Mouse (Mus musculus): ENCODE measurements around the gene St8sia1. TPM values are rescaled to one million over a fixed set of nuclear protein-coding genes. Genes with fewer than 3 reads are reported as not detected.

Gene St8sia1
- polyA plus RNA-seq, 1 experiment from 2014 or later: 0.09 TPM

GRCm38 (mm10) chr6:142888970-142889740 lies 75.1 kb downstream of the St8sia1 start:
- Histone ChIP-seq H3K9me3 (replicated peaks) (no peaks in the 10 kb centered on the region), H3K27me3 (no peaks in the 10 kb centered on the region), H3K4me2 (no peak overlapping the region), H3K9ac (no peak overlapping the region), H3K36me3 (no peaks in the 10 kb centered on the region), H3K27ac (no peak overlapping the region; the same call in 1 of the 2 replicates), H3K4me3 (replicated peaks) (no peak overlapping the region), H3K4me1 (replicated peaks) (peaks cover 40% of the 10 kb centered on the region)
- DNase-seq (no peak), ATAC-seq (ENCODE audit: low read depth) (no peak)
- 73% methylated on average over 9 of the region's 9 CpGs for WGBS (ENCODE audit: insufficient replicate concordance)

- WGBS (ENCODE audit: insufficient replicate concordance): 68% methylated on average over 6 of the region's 6 CpGs
These were observed 75.9 kb downstream of the St8sia1 start for GRCm38 (mm10) chr6:142888346-142888745.

GRCm38 (mm10) chr6:142887375-142887774 lies 76.9 kb downstream of the St8sia1 start:
- no peak overlapping the region for H3K4me2 ChIP-seq
- ATAC-seq (ENCODE audit: low read depth) (no peak), DNase-seq (no peak)
- peaks cover 43% of the 10 kb centered on the region for H3K4me1 ChIP-seq (replicated peaks)
- no peak overlapping the region for H3K27ac ChIP-seq
- WGBS (ENCODE audit: insufficient replicate concordance): 33% methylated on average over 1 of the region's 1 CpGs
- H3K9me3 ChIP-seq (replicated peaks): no peaks in the 10 kb centered on the region
- no peak overlapping the region for H3K9ac ChIP-seq
- no peaks in the 10 kb centered on the region for H3K36me3 ChIP-seq
- no peak overlapping the region for H3K4me3 ChIP-seq (replicated peaks)
- no peaks in the 10 kb centered on the region for H3K27me3 ChIP-seq

More at GRCm38 (mm10) chr6:142888346-142888745, 75.9 kb downstream of the St8sia1 start:
- Histone ChIP-seq H3K36me3 (no peaks in the 10 kb centered on the region), H3K27ac (no peak overlapping the region), H3K4me2 (no peak overlapping the region), H3K9ac (no peak overlapping the region), H3K4me3 (replicated peaks) (no peak overlapping the region), H3K4me1 (replicated peaks) (peaks cover 43% of the 10 kb centered on the region), H3K27me3 (no peaks in the 10 kb centered on the region), H3K9me3 (replicated peaks) (no peaks in the 10 kb centered on the region)
- no peak for ATAC-seq (ENCODE audit: low read depth)
- no peak for DNase-seq

GRCm38 (mm10) chr6:142885364-142886154 lies 78.7 kb downstream of the St8sia1 start:
- H3K27ac ChIP-seq: no peak overlapping the region
- peaks cover 27% of the 10 kb centered on the region for H3K4me1 ChIP-seq (replicated peaks)
- ATAC-seq (ENCODE audit: low read depth) (peak; percentile 28; the same call in 1 of the 2 replicates), DNase-seq (no peak)
- no peaks in the 10 kb centered on the region for H3K9me3 ChIP-seq (replicated peaks)
- whole genome bisulfite sequencing (ENCODE audit: insufficient replicate concordance): 74% methylated on average over 11 of the region's 11 CpGs
- no peaks in the 10 kb centered on the region for H3K36me3 ChIP-seq
- H3K9ac ChIP-seq: no peak overlapping the region
- H3K4me2 ChIP-seq: no peak overlapping the region
- H3K4me3 ChIP-seq (replicated peaks): no peak overlapping the region
- no peaks in the 10 kb centered on the region for H3K27me3 ChIP-seq

GRCm38 (mm10) chr6:142884128-142884527 lies 80.1 kb downstream of the St8sia1 start:
- H3K36me3 ChIP-seq: no peaks in the 10 kb centered on the region
- H3K27me3 ChIP-seq: no peaks in the 10 kb centered on the region
- no peaks in the 10 kb centered on the region for H3K9me3 ChIP-seq (replicated peaks)
- no peak overlapping the region for H3K9ac ChIP-seq
- ATAC-seq (ENCODE audit: low read depth) (peak; percentile 81), DNase-seq (peak; percentile 30)
- WGBS (ENCODE audit: insufficient replicate concordance): 36% methylated on average over 9 of the region's 9 CpGs
- H3K4me2 ChIP-seq: no peak overlapping the region
- H3K4me1 ChIP-seq (replicated peaks): peaks cover 20% of the 10 kb centered on the region
- no peak overlapping the region for H3K27ac ChIP-seq
- H3K4me3 ChIP-seq (replicated peaks): no peak overlapping the region

GRCm38 (mm10) chr6:142880849-142881470 lies 83.3 kb downstream of the St8sia1 start:
- Histone ChIP-seq H3K4me3 (replicated peaks) (no peak overlapping the region), H3K4me1 (replicated peaks) (peaks cover 26% of the 10 kb centered on the region), H3K27me3 (no peaks in the 10 kb centered on the region), H3K9me3 (replicated peaks) (no peaks in the 10 kb centered on the region), H3K9ac (no peak overlapping the region), H3K36me3 (no peaks in the 10 kb centered on the region), H3K27ac (no peak overlapping the region), H3K4me2 (no peak overlapping the region)
- DNase-seq (no peak), ATAC-seq (ENCODE audit: low read depth) (no peak)
- 76% methylated on average over 8 of the region's 8 CpGs for WGBS (ENCODE audit: insufficient replicate concordance)

GRCm38 (mm10) chr6:142878744-142879701 lies 85.2 kb downstream of the St8sia1 start:
- Histone ChIP-seq H3K9me3 (replicated peaks) (no peaks in the 10 kb centered on the region), H3K36me3 (no peaks in the 10 kb centered on the region), H3K4me1 (replicated peaks) (peaks cover 18% of the 10 kb centered on the region), H3K27me3 (no peaks in the 10 kb centered on the region), H3K4me2 (peak overlapping the region; percentile 17; the same call in 1 of the 2 replicates), H3K4me3 (replicated peaks) (no peak overlapping the region), H3K27ac (no peak overlapping the region), H3K9ac (no peak overlapping the region)
- ATAC-seq (ENCODE audit: low read depth) (peak; percentile 5; the same call in 1 of the 2 replicates), DNase-seq (no peak)
- 14% methylated on average over 15 of the region's 15 CpGs for WGBS (ENCODE audit: insufficient replicate concordance)

- no peak overlapping the region for H3K27ac ChIP-seq
- H3K9me3 ChIP-seq (replicated peaks): no peaks in the 10 kb centered on the region
- H3K9ac ChIP-seq: no peak overlapping the region
- 72% methylated on average over 6 of the region's 6 CpGs for WGBS (ENCODE audit: insufficient replicate concordance)
- peaks cover 17% of the 10 kb centered on the region for H3K4me1 ChIP-seq (replicated peaks)
- H3K27me3 ChIP-seq: no peaks in the 10 kb centered on the region
- ATAC-seq (ENCODE audit: low read depth) (no peak), DNase-seq (no peak)
- no peaks in the 10 kb centered on the region for H3K36me3 ChIP-seq
- no peak overlapping the region for H3K4me2 ChIP-seq
- H3K4me3 ChIP-seq (replicated peaks): no peak overlapping the region
These were observed 87.0 kb downstream of the St8sia1 start for GRCm38 (mm10) chr6:142877221-142877620.

- DNase-seq: no peak
These were observed 87.9 kb downstream of the St8sia1 start for GRCm38 (mm10) chr6:142876279-142876899.

GRCm38 (mm10) chr6:142873795-142874563 lies 90.3 kb downstream of the St8sia1 start:
- DNase-seq (no peak), ATAC-seq (ENCODE audit: low read depth) (peak; percentile 77)
- 66% methylated on average over 11 of the region's 11 CpGs for WGBS (ENCODE audit: insufficient replicate concordance)

More at GRCm38 (mm10) chr6:142876279-142876899, 87.9 kb downstream of the St8sia1 start:
- no peak overlapping the region for H3K4me2 ChIP-seq
- H3K27me3 ChIP-seq: no peaks in the 10 kb centered on the region
- H3K4me1 ChIP-seq (replicated peaks): peaks cover 17% of the 10 kb centered on the region
- H3K9me3 ChIP-seq (replicated peaks): no peaks in the 10 kb centered on the region
- no peak overlapping the region for H3K4me3 ChIP-seq (replicated peaks)
- WGBS (ENCODE audit: insufficient replicate concordance): 44% methylated on average over 8 of the region's 8 CpGs
- no peaks in the 10 kb centered on the region for H3K36me3 ChIP-seq
- no peak overlapping the region for H3K9ac ChIP-seq
- ATAC-seq (ENCODE audit: low read depth): no peak
- H3K27ac ChIP-seq: no peak overlapping the region

More at GRCm38 (mm10) chr6:142873795-142874563, 90.3 kb downstream of the St8sia1 start:
- Histone ChIP-seq H3K27me3 (no peaks in the 10 kb centered on the region), H3K36me3 (no peaks in the 10 kb centered on the region), H3K27ac (no peak overlapping the region), H3K9ac (no peak overlapping the region), H3K9me3 (replicated peaks) (no peaks in the 10 kb centered on the region), H3K4me2 (no peak overlapping the region), H3K4me3 (replicated peaks) (no peak overlapping the region), H3K4me1 (replicated peaks) (peaks cover 10% of the 10 kb centered on the region)

All from liver, embryonic 13.5 days (tissue).